In genomic region chr16:87124519-87124918, GRCm38 (mm10) we compare ENCODE assay signal across 19 mouse cellular contexts.
DNase-seq lines count a peak whose midpoint lies in the region; ATAC-seq and TF ChIP-seq lines count a peak whose summit lies in the region.
"Had no signal": no experiment of that assay in that cellular context is flagged by ENCODE, and none has a peak within 500 bp of the region (broad histone marks: within the 10 kb centered on the region; RNA-seq: fewer than 3 reads in every experiment).

No protein-coding gene starts in this region.

- TF ChIP-seq POLR2A in limb, embryonic 14.5 days (IDR thresholded peaks at IDR 0.05; ENCODE audit: borderline replicate concordance, extremely low read depth, insufficient read depth, insufficient read length) = no peak

- H3K4me2 ChIP-seq in forebrain, postnatal 0 days (ENCODE audit: low read depth) = no peak overlapping the region
- no peak overlapping the region for H3K4me2 ChIP-seq in forebrain, embryonic 16.5 days (ENCODE audit: low read length)
- H3K4me2 ChIP-seq in limb, embryonic 14.5 days (replicated peaks; ENCODE audit: low read depth, low read length, severe bottlenecking) = no peak overlapping the region
- H3K4me2 ChIP-seq: embryonic facial prominence, embryonic 13.5 days; forebrain, embryonic 13.5 days; heart, embryonic 12.5 days; hindbrain, embryonic 15.5 days had no signal

- intact Hi-C loops in left cerebral cortex, adult 2 months (cut with DNase I) = loop anchor here (10.0 kb wide), 1 partner anchor 100 kb away; no protein-coding TSS in a partner anchor
- intact Hi-C loops in left cerebral cortex, postnatal 36 days (cut with DNase I) = loop anchor here (10.0 kb wide), 1 partner anchor 100 kb away; no protein-coding TSS in a partner anchor
- intact Hi-C loops in gastrocnemius, postnatal 36 days (cut with DNase I) = no loop called here
- intact Hi-C loops in heart, postnatal 10 days (cut with DNase I) = loop anchor here (10.0 kb wide), 1 partner anchor 1320 kb away; the partner anchor contains the start of gene Adamts1

- no peaks in the 10 kb centered on the region for H3K36me3 ChIP-seq in forebrain, postnatal 0 days (ENCODE audit: insufficient read depth)
- no peaks in the 10 kb centered on the region for H3K36me3 ChIP-seq in forebrain, embryonic 16.5 days (ENCODE audit: control insufficient read depth, insufficient read depth)
- no peaks in the 10 kb centered on the region for H3K36me3 ChIP-seq in limb, embryonic 14.5 days (ENCODE audit: control insufficient read depth, insufficient read depth, low read length)
- H3K36me3 ChIP-seq: embryonic facial prominence, embryonic 13.5 days; heart, embryonic 12.5 days; hindbrain, embryonic 15.5 days had no signal

- H3K9ac ChIP-seq in forebrain, postnatal 0 days = no peak overlapping the region
- H3K9ac ChIP-seq in forebrain, embryonic 16.5 days (replicated peaks; ENCODE audit: low read depth, low read length) = no peak overlapping the region
- H3K9ac ChIP-seq in limb, embryonic 14.5 days (ENCODE audit: low read depth, low read length, severe bottlenecking) = no peak overlapping the region
- H3K9ac ChIP-seq: embryonic facial prominence, embryonic 13.5 days; forebrain, embryonic 13.5 days; heart, embryonic 12.5 days; hindbrain, embryonic 15.5 days had no signal

- no peak for ATAC-seq in forebrain, postnatal 0 days
- ATAC-seq in forebrain, embryonic 16.5 days = no peak
- peak; percentile 50; the same call in 1 of the 2 replicates for ATAC-seq in limb, embryonic 14.5 days (ENCODE audit: low FRiP score, low read depth)
- ATAC-seq: forebrain, embryonic 13.5 days had no signal

- peak; percentile 13 for DNase-seq in forebrain, postnatal 0 days
- no peak for DNase-seq in left cerebral cortex, adult 2 months (ENCODE audit: extremely low spot score in 1 of 2, low spot score in 2 of 2)
- no peak for DNase-seq in left cerebral cortex, postnatal 36 days (ENCODE audit: low spot score in 2 of 2)
- peak; percentile 65 for DNase-seq in limb, embryonic 14.5 days (ENCODE audit: low spot score)
- DNase-seq in gastrocnemius, postnatal 36 days = no peak
- no peak for DNase-seq in heart, postnatal 10 days
- DNase-seq: adrenal gland, adult 2 months; adrenal gland, postnatal 36 days; cerebellum, adult 11 months; cerebellum, adult 8-10 months; cerebellum, postnatal 14 days; gastrocnemius, postnatal 14 days; heart, postnatal 36 days had no signal

- no peaks in the 10 kb centered on the region for H3K9me3 ChIP-seq in forebrain, postnatal 0 days (ENCODE audit: low read length)
- no peaks in the 10 kb centered on the region for H3K9me3 ChIP-seq in forebrain, embryonic 16.5 days (ENCODE audit: control insufficient read depth, low read length)
- H3K9me3 ChIP-seq in limb, embryonic 14.5 days (ENCODE audit: control insufficient read depth, low read length) = no peaks in the 10 kb centered on the region
- H3K9me3 ChIP-seq: embryonic facial prominence, embryonic 13.5 days; forebrain, embryonic 13.5 days; heart, embryonic 12.5 days; hindbrain, embryonic 15.5 days had no signal

- no peaks in the 10 kb centered on the region for H3K27me3 ChIP-seq in forebrain, postnatal 0 days (ENCODE audit: insufficient read depth, low read length)
- H3K27me3 ChIP-seq in forebrain, embryonic 16.5 days (replicated peaks; ENCODE audit: control insufficient read depth, insufficient read depth, low read length) = no peaks in the 10 kb centered on the region
- H3K27me3 ChIP-seq in limb, embryonic 14.5 days (ENCODE audit: control insufficient read depth, insufficient read depth, low read length) = no peaks in the 10 kb centered on the region
- H3K27me3 ChIP-seq: CH12.LX; embryonic facial prominence, embryonic 13.5 days; forebrain, embryonic 13.5 days; heart, embryonic 12.5 days; hindbrain, embryonic 15.5 days had no signal

- H3K27ac ChIP-seq in forebrain, postnatal 0 days (ENCODE audit: low read depth, low read length) = no peak overlapping the region
- no peak overlapping the region for H3K27ac ChIP-seq in forebrain, embryonic 16.5 days (ENCODE audit: low read length)
- peak overlapping the region; percentile 38; the same call in 1 of the 2 replicates for H3K27ac ChIP-seq in left cerebral cortex, adult 2 months
- H3K27ac ChIP-seq in limb, embryonic 14.5 days (replicated peaks; ENCODE audit: low read depth, low read length) = no peak overlapping the region
- H3K27ac ChIP-seq: forebrain, embryonic 13.5 days; hindbrain, embryonic 15.5 days had no signal

- TF ChIP-seq CTCF in forebrain, postnatal 0 days (IDR thresholded peaks at IDR 0.05; ENCODE audit: low read depth) = no peak
- no peak for TF ChIP-seq CTCF in left cerebral cortex, adult 2 months (IDR thresholded peaks at IDR 0.05)

- H3K4me3 ChIP-seq in forebrain, postnatal 0 days (ENCODE audit: low read depth, low read length) = no peak overlapping the region
- no peak overlapping the region for H3K4me3 ChIP-seq in forebrain, embryonic 16.5 days (replicated peaks; ENCODE audit: low read length)
- no peak overlapping the region for H3K4me3 ChIP-seq in left cerebral cortex, adult 2 months
- no peak overlapping the region for H3K4me3 ChIP-seq in limb, embryonic 14.5 days (replicated peaks; ENCODE audit: low read length)
- H3K4me3 ChIP-seq: embryonic facial prominence, embryonic 13.5 days; forebrain, embryonic 13.5 days; heart, embryonic 12.5 days; hindbrain, embryonic 15.5 days had no signal

- WGBS in forebrain, postnatal 0 days = 69% methylated on average over 7 of the region's 7 CpGs
- WGBS in forebrain, embryonic 16.5 days = 81% methylated on average over 7 of the region's 7 CpGs
- WGBS in limb, embryonic 14.5 days = 39% methylated on average over 7 of the region's 7 CpGs

- no peaks in the 10 kb centered on the region for H3K4me1 ChIP-seq in forebrain, postnatal 0 days (ENCODE audit: insufficient read depth)
- 0 out of 2 replicates have a peak, but pooled peaks cover 3% of the 10 kb centered on the region for H3K4me1 ChIP-seq in forebrain, embryonic 16.5 days (replicated peaks; ENCODE audit: control insufficient read depth, insufficient read depth, low read length)
- no peaks in the 10 kb centered on the region for H3K4me1 ChIP-seq in limb, embryonic 14.5 days (ENCODE audit: control insufficient read depth, insufficient read depth, low read length)
- H3K4me1 ChIP-seq: forebrain, embryonic 13.5 days; heart, embryonic 12.5 days; hindbrain, embryonic 15.5 days had no signal

Comparison
In these comparisons a context has a peak if more than half of its experiments do, and no peak if none do; other contexts are left out.
1. DNase-seq: peak in forebrain, postnatal 0 days (single experiment) and limb, embryonic 14.5 days (single experiment); none in left cerebral cortex, adult 2 months (0 of 2), left cerebral cortex, postnatal 36 days (0 of 2), gastrocnemius, postnatal 36 days (0 of 2) and heart, postnatal 10 days (0 of 2).